ENCODE assay signal across 8 mouse cellular contexts in genomic region chr5:137652474-137652873, GRCm38 (mm10). TPM values are rescaled to one million over a fixed set of nuclear protein-coding genes. Genes with fewer than 3 reads are reported as not detected.
DNase-seq lines count a peak whose midpoint lies in the region; ATAC-seq and TF ChIP-seq lines count a peak whose summit lies in the region.

No protein-coding gene starts in this region.

- H3K4me1 ChIP-seq in forebrain, embryonic 13.5 days, result peaks cover 6% of the 10 kb centered on the region
- no peaks in the 10 kb centered on the region; the same call in 1 of the 2 replicates for H3K4me1 ChIP-seq in lung, adult 2 months (ENCODE audit: control insufficient read depth, insufficient read depth, low read length)

- peaks cover 48% of the 10 kb centered on the region for H3K36me3 ChIP-seq in forebrain, embryonic 13.5 days (ENCODE audit: poor library complexity, severe bottlenecking)

- 30% methylated on average over 3 of the region's 3 CpGs for WGBS in forebrain, embryonic 13.5 days
- WGBS in lung, adult 2 months, result 26% methylated on average over 3 of the region's 3 CpGs

- TF ChIP-seq CTCF in lung, adult 2 months (IDR thresholded peaks at IDR 0.05; ENCODE audit: insufficient read depth, low read length), result peak; percentile 77

- H3K9ac ChIP-seq in forebrain, embryonic 13.5 days, result no peak overlapping the region

- H3K9me3 ChIP-seq in forebrain, embryonic 13.5 days (replicated peaks), result no peaks in the 10 kb centered on the region

- H3K4me2 ChIP-seq in forebrain, embryonic 13.5 days, result no peak overlapping the region

- TF ChIP-seq POLR2A in lung, adult 2 months (IDR thresholded peaks at IDR 0.05; ENCODE audit: borderline replicate concordance, extremely low read depth, low read depth, low read length), result no peak

- no peak overlapping the region for H3K4me3 ChIP-seq in forebrain, embryonic 13.5 days
- no peak overlapping the region for H3K4me3 ChIP-seq in lung, adult 2 months (replicated peaks; ENCODE audit: extremely low read depth, low read depth, low read length)

- 0 out of 2 replicates have a peak, but pooled peaks have one; percentile 52 for ATAC-seq in forebrain, embryonic 13.5 days

- DNase-seq in frontal cortex, adult 2 months (ENCODE audit: extremely low spot score in 1 of 2, low spot score in 1 of 2), result peak; percentile 49 to 86
- DNase-seq in frontal cortex, postnatal 10 days (ENCODE audit: low spot score in 2 of 2), result no peak
- peak; percentile 62 for DNase-seq in CD4-positive helper T cell, adult 2 months (ENCODE audit: low read depth, low spot score)
- DNase-seq in c-Kit-negative CD71-positive TER-119-positive erythroid progenitor cells, embryonic 14.5 days (ENCODE audit: low read depth, low spot score), result peak; percentile 52
- peak; percentile 79 for DNase-seq in induced T-regulatory cell, adult 2 months (ENCODE audit: low read depth)
- DNase-seq in lung, adult 2 months, result peak; percentile 59
- peak; percentile 75 for DNase-seq in right cerebral cortex, postnatal 14 days

- H3K27me3 ChIP-seq in forebrain, embryonic 13.5 days, result peaks cover 5% of the 10 kb centered on the region; the same call in 1 of the 2 replicates

- H3K27ac ChIP-seq in forebrain, embryonic 13.5 days, result no peak overlapping the region

RNA-seq across cellular contexts. Expression of gene Irs3, which starts 7.0 kb away (rescaled TPM):
- 0.48 and 0.86 TPM in 2 replicates for polyA plus RNA-seq in frontal cortex, adult 2 months (2012; rRNA removed)
- polyA plus RNA-seq in forebrain, embryonic 13.5 days (2015; fragmentation: Nextera tagmentation; extraction: Ambion mirVana), result 0.08 TPM in 1 of 2 replicates, not detected in the other
- 3.6 and 4.4 TPM in 2 replicates for polyA plus RNA-seq in lung, adult 2 months (2012; rRNA removed)

RNA-seq across cellular contexts. Expression of gene Sap25, which starts 11.3 kb away (rescaled TPM):
- 27.8 and 34.4 TPM in 2 replicates for polyA plus RNA-seq in frontal cortex, adult 2 months (2012; rRNA removed)
- 7.7 and 8.3 TPM in 2 replicates for polyA plus RNA-seq in forebrain, embryonic 13.5 days (2015; fragmentation: Nextera tagmentation; extraction: Ambion mirVana)
- polyA plus RNA-seq in lung, adult 2 months (2012; rRNA removed), result 150 and 162 TPM in 2 replicates

RNA-seq across cellular contexts. Expression of gene Gm20605, which starts 23.5 kb away (rescaled TPM):
- polyA plus RNA-seq in frontal cortex, adult 2 months (2012; rRNA removed), result 13.3 and 14.4 TPM in 2 replicates
- polyA plus RNA-seq in forebrain, embryonic 13.5 days (2015; fragmentation: Nextera tagmentation; extraction: Ambion mirVana), result 7.3 and 10.8 TPM in 2 replicates
- 63.8 and 65.2 TPM in 2 replicates for polyA plus RNA-seq in lung, adult 2 months (2012; rRNA removed)

RNA-seq across cellular contexts. Expression of gene Lrch4, which starts 23.6 kb away (rescaled TPM):
- 15.6 and 19.9 TPM in 2 replicates for polyA plus RNA-seq in frontal cortex, adult 2 months (2012; rRNA removed)
- 24.5 and 25.0 TPM in 2 replicates for polyA plus RNA-seq in forebrain, embryonic 13.5 days (2015; fragmentation: Nextera tagmentation; extraction: Ambion mirVana)
- 79.4 and 105 TPM in 2 replicates for polyA plus RNA-seq in lung, adult 2 months (2012; rRNA removed)

RNA-seq across cellular contexts. Expression of gene Fbxo24, which starts 23.7 kb away (rescaled TPM):
- 0.30 and 0.36 TPM in 2 replicates for polyA plus RNA-seq in frontal cortex, adult 2 months (2012; rRNA removed)
- polyA plus RNA-seq in forebrain, embryonic 13.5 days (2015; fragmentation: Nextera tagmentation; extraction: Ambion mirVana), result 0.14 and 0.22 TPM in 2 replicates
- 0.89 and 1.0 TPM in 2 replicates for polyA plus RNA-seq in lung, adult 2 months (2012; rRNA removed)

Comparison
In these comparisons a context has a peak if more than half of its experiments do, and no peak if none do; other contexts are left out.
1. DNase-seq: peak in frontal cortex, adult 2 months (2 of 2), CD4-positive helper T cell, adult 2 months (single experiment), c-Kit-negative CD71-positive TER-119-positive erythroid progenitor cells, embryonic 14.5 days (single experiment), induced T-regulatory cell, adult 2 months (single experiment), lung, adult 2 months (single experiment) and right cerebral cortex, postnatal 14 days (single experiment); none in frontal cortex, postnatal 10 days (0 of 2).